Mouse (Mus musculus) thymus, postnatal 14 days (tissue): ENCODE results near the gene Exoc1.
A peak's percentile ranks its signal among the peaks of the same experiment; 100 is the strongest.

Experiments used
- DNase-seq: peaks from one replicate; pipeline ENCODE4 v3.0.0; 2021

The Exoc1 gene

GRCm38 (mm10) chr5:76529040-76529703 lies at the start of gene Exoc1:
Exoc1 (plus strand) TSS chr5:76529311.
- DNase-seq = peak; percentile 93

GRCm38 (mm10) chr5:76483811-76484210 lies 45.3 kb upstream of the Exoc1 start, which contains the start of gene Gm7271:
Gm7271 (plus strand) TSS chr5:76484040.
- no peak for DNase-seq

GRCm38 (mm10) chr5:76495126-76495525 lies 34.0 kb upstream of the Exoc1 start:
- no peak for DNase-seq

GRCm38 (mm10) chr5:76522446-76522845 lies 6.7 kb upstream of the Exoc1 start:
- no peak for DNase-seq

- no peak for DNase-seq
Observed at GRCm38 (mm10) chr5:76524623-76525022, 4.5 kb upstream of the Exoc1 start.

- DNase-seq = no peak
Observed at GRCm38 (mm10) chr5:76525066-76525465, 4.0 kb upstream of the Exoc1 start.

GRCm38 (mm10) chr5:76525829-76526228 lies 3.3 kb upstream of the Exoc1 start:
- DNase-seq = no peak

GRCm38 (mm10) chr5:76529704-76530066 lies 574 bp downstream of the Exoc1 start:
- DNase-seq = no peak

GRCm38 (mm10) chr5:76533186-76533585 lies 4.1 kb downstream of the Exoc1 start:
- no peak for DNase-seq

- no peak for DNase-seq
Observed at GRCm38 (mm10) chr5:76536231-76536630, 7.1 kb downstream of the Exoc1 start.

GRCm38 (mm10) chr5:76537578-76537977 lies 8.5 kb downstream of the Exoc1 start:
- DNase-seq = no peak

GRCm38 (mm10) chr5:76540181-76540580 lies 11.1 kb downstream of the Exoc1 start:
- no peak for DNase-seq

GRCm38 (mm10) chr5:76540842-76541241 lies 11.7 kb downstream of the Exoc1 start:
- no peak for DNase-seq

- peak; percentile 12 for DNase-seq
Observed at GRCm38 (mm10) chr5:76543200-76543599, 14.1 kb downstream of the Exoc1 start.

- DNase-seq = no peak
Observed at GRCm38 (mm10) chr5:76550426-76550825, 21.3 kb downstream of the Exoc1 start.

- peak; percentile 82 for DNase-seq
Observed at GRCm38 (mm10) chr5:76565321-76565720, 36.2 kb downstream of the Exoc1 start.

GRCm38 (mm10) chr5:76574251-76574650 lies 45.1 kb downstream of the Exoc1 start:
- DNase-seq = no peak

GRCm38 (mm10) chr5:76577026-76577425 lies 47.9 kb downstream of the Exoc1 start:
- no peak for DNase-seq

GRCm38 (mm10) chr5:76585378-76585777 lies 56.3 kb downstream of the Exoc1 start:
- DNase-seq = no peak

- peak; percentile 85 for DNase-seq
Observed at GRCm38 (mm10) chr5:76588551-76589283, 59.6 kb downstream of the Exoc1 start, which contains the start of gene Cep135. Cep135 (plus strand) TSS chr5:76588698.

- peak; percentile 14 for DNase-seq
Observed at GRCm38 (mm10) chr5:76589311-76589710, 60.2 kb downstream of the Exoc1 start.

GRCm38 (mm10) chr5:76590009-76590408 lies 60.9 kb downstream of the Exoc1 start:
- DNase-seq = no peak

- no peak for DNase-seq
Observed at GRCm38 (mm10) chr5:76591885-76592284, 62.8 kb downstream of the Exoc1 start.

- DNase-seq = no peak
Observed at GRCm38 (mm10) chr5:76609702-76610370, 80.7 kb downstream of the Exoc1 start.
